ENCODE assay signal across 8 mouse cellular contexts in genomic region chr17:56626754-56627470, GRCm38 (mm10). TPM values are rescaled to one million over a fixed set of nuclear protein-coding genes. Genes with fewer than 3 reads are reported as not detected.
DNase-seq lines count a peak whose midpoint lies in the region; ATAC-seq lines count a peak whose summit lies in the region.

Gene Lonp1, minus strand, starts transcription at chr17:56626887.

- H3K36me3 ChIP-seq in heart, embryonic 13.5 days = peaks cover 28% of the 10 kb centered on the region
- peaks cover 35% of the 10 kb centered on the region for H3K36me3 ChIP-seq in liver, embryonic 12.5 days
- peaks cover 13% of the 10 kb centered on the region; the same call in 1 of the 2 replicates for H3K36me3 ChIP-seq in stomach, embryonic 15.5 days

- peak within 1 kb of the TSS; percentile 98 for H3K4me3 ChIP-seq in heart, embryonic 13.5 days
- peak within 1 kb of the TSS; percentile 99 for H3K4me3 ChIP-seq in liver, embryonic 12.5 days
- H3K4me3 ChIP-seq in stomach, embryonic 15.5 days (replicated peaks) = peak within 1 kb of the TSS; percentile 86

- H3K27me3 ChIP-seq in heart, embryonic 13.5 days (replicated peaks) = no peaks in the 10 kb centered on the region
- H3K27me3 ChIP-seq in liver, embryonic 12.5 days (replicated peaks) = peaks cover 11% of the 10 kb centered on the region; the same call in 1 of the 2 replicates
- H3K27me3 ChIP-seq in stomach, embryonic 15.5 days (replicated peaks) = no peaks in the 10 kb centered on the region

- H3K4me2 ChIP-seq in heart, embryonic 13.5 days = peak within 1 kb of the TSS; percentile 98
- H3K4me2 ChIP-seq in liver, embryonic 12.5 days = peak within 1 kb of the TSS; percentile 94
- peak within 1 kb of the TSS; percentile 95 for H3K4me2 ChIP-seq in stomach, embryonic 15.5 days

- peak; percentile 98 for DNase-seq in CD4-positive helper T cell, adult 2 months (ENCODE audit: low read depth, low spot score)
- DNase-seq in brain, embryonic 18.5 days (ENCODE audit: low read depth, low spot score) = peak; percentile 95
- DNase-seq in kidney, postnatal 10 days = peak; percentile 99
- peak; percentile 94 to 97 for DNase-seq in natural killer cell, adult 2 months (ENCODE audit: low spot score in 2 of 2)

- H3K9me3 ChIP-seq in heart, embryonic 13.5 days = no peaks in the 10 kb centered on the region
- no peaks in the 10 kb centered on the region for H3K9me3 ChIP-seq in liver, embryonic 12.5 days (replicated peaks)
- H3K9me3 ChIP-seq in stomach, embryonic 15.5 days = no peaks in the 10 kb centered on the region

- WGBS in heart, embryonic 13.5 days = under 1% methylated on average over 51 of the region's 51 CpGs
- under 1% methylated on average over 51 of the region's 51 CpGs for WGBS in liver, embryonic 12.5 days (ENCODE audit: insufficient replicate concordance)
- under 1% methylated on average over 51 of the region's 51 CpGs for WGBS in stomach, embryonic 15.5 days

- peak; percentile 92 for ATAC-seq in erythroid progenitor cell, adult 5-6 weeks (replicated peaks; ENCODE audit: low FRiP score, poor library complexity, severe bottlenecking)
- ATAC-seq in heart, embryonic 13.5 days (ENCODE audit: extremely low read depth, insufficient number of reproducible peaks, low FRiP score, low TSS enrichment) = peak; percentile 93
- ATAC-seq in liver, embryonic 12.5 days = peak; percentile 85
- peak; percentile 89 for ATAC-seq in stomach, embryonic 15.5 days (ENCODE audit: insufficient read depth, low FRiP score, low read depth)

- H3K4me1 ChIP-seq in heart, embryonic 13.5 days = peaks cover 25% of the 10 kb centered on the region
- H3K4me1 ChIP-seq in liver, embryonic 12.5 days = peaks cover 32% of the 10 kb centered on the region
- H3K4me1 ChIP-seq in stomach, embryonic 15.5 days = peaks cover 21% of the 10 kb centered on the region

- peak within 1 kb of the TSS; percentile 96 for H3K9ac ChIP-seq in heart, embryonic 13.5 days
- peak within 1 kb of the TSS; percentile 91 for H3K9ac ChIP-seq in liver, embryonic 12.5 days
- H3K9ac ChIP-seq in stomach, embryonic 15.5 days = peak within 1 kb of the TSS; percentile 86

- H3K27ac ChIP-seq in heart, embryonic 13.5 days (replicated peaks) = peak within 1 kb of the TSS; percentile 76
- peak within 1 kb of the TSS; percentile 78 for H3K27ac ChIP-seq in liver, embryonic 12.5 days
- H3K27ac ChIP-seq in stomach, embryonic 15.5 days = peak within 1 kb of the TSS; percentile 88

RNA-seq across cellular contexts. Expression of gene Lonp1, which starts in this region (rescaled TPM):
- total RNA-seq in erythroid progenitor cell, adult 5-6 weeks (2015; ENCODE audit: low replicate concordance) = 3.6 and 4.2 TPM in 2 replicates
- 9.5 and 15.0 TPM in 2 replicates for total RNA-seq in erythroid progenitor cell, adult 5-6 weeks (2017; ENCODE audit: low replicate concordance)
- 54.4 and 58.9 TPM in 2 replicates for polyA plus RNA-seq in heart, embryonic 13.5 days (2015; fragmentation: Nextera tagmentation; extraction: Ambion mirVana)
- 61.7 and 65.4 TPM in 2 replicates for polyA plus RNA-seq in liver, embryonic 12.5 days (2016; fragmentation: Nextera tagmentation; extraction: Ambion mirVana)
- polyA plus RNA-seq in stomach, embryonic 15.5 days (2015; fragmentation: Nextera tagmentation; extraction: Ambion mirVana) = 59.1 and 59.2 TPM in 2 replicates

Comparison
In these comparisons a context has a peak if more than half of its experiments do, and no peak if none do; other contexts are left out.
1. Peak in every context shown above with its lines: DNase-seq, ATAC-seq, H3K4me3 ChIP-seq and H3K27ac ChIP-seq.